Mouse (Mus musculus): ENCODE data around the gene Cyp2c39. TPM values are rescaled to one million over a fixed set of nuclear protein-coding genes. Genes with fewer than 3 reads are reported as not detected.
"Not testable (repeated sequence)": the region's sequence is repeated elsewhere in the genome, so short reads cannot be mapped to it uniquely, and the experiment has no call there.

Cyp2c39 gene
- polyA plus RNA-seq (2015; fragmentation: Nextera tagmentation; extraction: Ambion mirVana), result not detected in 2 replicates

DNA sequence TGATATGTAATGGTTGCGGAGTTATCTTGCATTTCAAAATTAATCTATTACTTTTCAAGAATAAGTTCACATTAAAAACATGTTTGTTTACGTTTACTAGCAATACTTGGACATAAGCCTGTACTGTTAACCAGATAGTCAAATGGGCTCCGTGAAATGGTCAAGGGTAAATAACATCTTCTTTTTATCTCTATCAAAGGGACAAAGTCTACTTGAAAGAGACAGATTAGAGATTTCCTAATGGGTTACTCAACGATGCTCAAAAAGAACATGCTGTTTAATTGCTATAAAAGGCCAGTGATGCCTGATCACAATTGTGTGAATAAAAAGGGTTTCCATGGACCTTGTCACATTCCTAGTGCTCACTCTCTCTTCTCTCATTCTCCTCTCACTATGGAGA, at the start of gene Cyp2c39:
Gene Cyp2c39, plus strand, starts transcription at position 329 of the 400 bp plus-strand sequence.
- Histone ChIP-seq H3K4me3 (replicated peaks) (no peak within 1 kb of the TSS), H3K27me3 (no peaks in the 10 kb centered on the region), H3K9ac (no peak within 1 kb of the TSS), H3K9me3 (replicated peaks) (peaks cover 3% of the 10 kb centered on the region; the same call in 1 of the 2 replicates), H3K27ac (no peak within 1 kb of the TSS), H3K4me1 (replicated peaks) (no peaks in the 10 kb centered on the region), H3K4me2 (no peak within 1 kb of the TSS), H3K36me3 (no peaks in the 10 kb centered on the region)
- ATAC-seq (ENCODE audit: low read depth) (no peak), DNase-seq (no peak)
- 57% methylated on average over 4 of the region's 4 CpGs for WGBS (ENCODE audit: insufficient replicate concordance)

DNA sequence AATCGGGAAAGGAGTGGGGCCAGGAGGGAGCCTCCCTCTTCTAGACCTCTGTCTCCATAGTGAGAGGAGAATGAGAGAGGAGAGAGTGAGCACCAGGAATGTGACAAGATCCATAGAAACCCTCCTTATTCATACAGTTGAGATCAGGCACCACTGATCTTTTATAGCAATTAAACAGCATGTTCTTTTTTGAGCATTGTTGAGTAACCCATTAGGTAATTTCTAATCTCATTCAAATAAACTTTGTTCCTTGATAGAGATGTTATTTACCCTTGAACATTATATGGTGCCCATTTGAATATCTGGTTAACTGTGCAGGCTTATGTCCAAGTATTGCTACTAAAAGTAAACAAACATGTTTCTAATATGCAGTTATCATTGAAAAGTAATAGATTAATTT, 47.7 kb upstream of the Cyp2c39 start, which contains the start of gene Cyp2c38:
Gene Cyp2c38, minus strand, starts transcription at position 135 of the 400 bp plus-strand sequence.
- Histone ChIP-seq H3K4me3 (replicated peaks) (no peak within 1 kb of the TSS), H3K9me3 (replicated peaks) (no peaks in the 10 kb centered on the region), H3K27ac (no peak within 1 kb of the TSS), H3K4me2 (no peak within 1 kb of the TSS), H3K36me3 (no peaks in the 10 kb centered on the region), H3K27me3 (no peaks in the 10 kb centered on the region), H3K4me1 (replicated peaks) (no peaks in the 10 kb centered on the region), H3K9ac (no peak within 1 kb of the TSS)
- DNase-seq (no peak), ATAC-seq (ENCODE audit: low read depth) (no peak)
- 63% methylated on average over 1 of the region's 1 CpGs for WGBS (ENCODE audit: insufficient replicate concordance)

DNA sequence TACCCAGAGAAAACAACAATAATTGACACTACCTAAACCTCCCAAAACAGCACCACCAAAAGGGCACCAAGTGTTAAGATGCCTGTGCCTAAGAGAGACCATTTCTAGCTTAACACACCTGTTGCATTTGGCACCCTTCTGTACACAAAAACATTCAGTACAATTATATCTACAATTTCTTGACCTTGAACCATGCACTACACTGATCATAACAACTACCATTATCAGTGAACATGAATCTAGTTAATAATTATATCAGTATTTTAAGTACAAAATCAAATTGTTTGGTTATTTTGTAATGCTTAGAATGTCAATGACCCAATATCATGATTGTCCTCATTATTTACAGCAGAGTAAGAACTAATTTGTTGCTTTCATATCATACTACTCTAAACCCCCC, 46.7 kb upstream of the Cyp2c39 start:
- H3K27ac ChIP-seq, result no peak overlapping the region
- ATAC-seq (ENCODE audit: low read depth) (no peak), DNase-seq (no peak)
- no peak overlapping the region for H3K4me3 ChIP-seq (replicated peaks)
- no peaks in the 10 kb centered on the region for H3K36me3 ChIP-seq
- no peak overlapping the region for H3K4me2 ChIP-seq
- no peaks in the 10 kb centered on the region for H3K9me3 ChIP-seq (replicated peaks)
- no peaks in the 10 kb centered on the region for H3K27me3 ChIP-seq
- no peak overlapping the region for H3K9ac ChIP-seq
- no peaks in the 10 kb centered on the region for H3K4me1 ChIP-seq (replicated peaks)

DNA sequence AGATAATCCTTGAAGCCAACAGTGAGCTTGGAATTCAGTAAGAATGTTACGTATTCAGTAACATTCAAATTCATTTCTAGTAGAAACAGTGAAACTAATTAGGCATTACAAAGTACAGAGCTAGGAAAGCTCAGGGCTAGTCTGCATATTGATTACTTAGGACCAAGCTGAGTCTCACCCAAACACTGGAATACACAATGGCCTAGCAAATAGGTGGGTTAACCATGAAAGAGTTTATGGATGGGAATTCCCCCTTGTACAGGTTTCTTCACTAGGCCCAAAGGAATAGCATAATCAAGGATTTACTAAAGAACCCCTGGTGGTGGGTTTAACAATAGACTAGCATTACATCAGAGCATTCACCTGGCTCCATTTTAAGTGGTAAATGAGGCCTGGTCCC, 26.7 kb upstream of the Cyp2c39 start:
- ATAC-seq (ENCODE audit: low read depth); H3K4me2 ChIP-seq; H3K36me3 ChIP-seq; H3K9me3 ChIP-seq (replicated peaks); DNase-seq; H3K27me3 ChIP-seq; H3K4me1 ChIP-seq (replicated peaks); H3K27ac ChIP-seq; H3K9ac ChIP-seq; H3K4me3 ChIP-seq (replicated peaks): not testable (repeated sequence)
- WGBS (ENCODE audit: insufficient replicate concordance), result 75% methylated on average over 1 of the region's 1 CpGs

DNA sequence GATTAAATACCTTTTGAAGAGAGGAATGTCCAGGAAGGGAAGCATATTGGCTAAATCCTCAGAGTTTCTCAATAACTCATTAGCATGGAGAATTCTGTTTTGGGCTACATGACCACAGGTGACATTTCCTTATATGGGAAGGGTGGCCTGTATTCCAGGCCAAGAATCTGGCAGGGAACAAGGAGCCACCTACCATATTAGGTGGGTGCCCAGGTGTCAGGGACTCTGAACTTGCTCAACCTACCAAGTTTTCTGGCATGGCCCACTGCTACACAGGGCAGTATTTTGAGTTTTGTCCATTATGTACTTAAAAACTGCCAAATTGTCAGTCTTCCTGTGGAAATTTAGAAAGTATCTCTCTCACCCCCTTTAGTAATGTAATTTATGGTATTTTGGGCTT, 4.3 kb upstream of the Cyp2c39 start:
- no peak overlapping the region for H3K9ac ChIP-seq
- no peak overlapping the region for H3K4me3 ChIP-seq (replicated peaks)
- H3K4me1 ChIP-seq (replicated peaks), result no peaks in the 10 kb centered on the region
- H3K27ac ChIP-seq, result no peak overlapping the region
- H3K4me2 ChIP-seq, result no peak overlapping the region
- peaks cover under 1% of the 10 kb centered on the region; the same call in 1 of the 2 replicates for H3K9me3 ChIP-seq (replicated peaks)
- no peak for DNase-seq
- H3K36me3 ChIP-seq, result no peaks in the 10 kb centered on the region
- H3K27me3 ChIP-seq, result no peaks in the 10 kb centered on the region
- ATAC-seq (ENCODE audit: low read depth), result no peak

DNA sequence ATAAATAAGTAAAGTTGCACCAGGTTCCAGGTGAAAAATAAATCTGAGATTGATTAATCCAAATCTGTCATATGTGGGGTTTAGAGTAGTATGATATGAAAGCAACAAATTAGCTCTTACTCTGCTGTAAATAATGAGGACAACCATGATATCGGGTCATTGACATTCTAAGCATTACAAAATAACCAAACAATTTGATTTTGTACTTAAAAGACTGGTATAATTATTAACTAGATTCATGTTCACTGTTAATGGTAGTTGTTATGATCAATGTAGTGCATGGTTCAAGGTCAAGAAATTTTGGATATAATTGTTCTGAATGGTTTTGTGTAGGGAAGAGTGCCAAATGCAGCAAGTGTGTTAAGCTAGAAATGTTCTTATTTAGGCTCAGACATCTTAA, 1.1 kb upstream of the Cyp2c39 start:
- 27% methylated on average over 1 of the region's 1 CpGs for WGBS (ENCODE audit: insufficient replicate concordance)
- Histone ChIP-seq H3K4me3 (replicated peaks) (no peak overlapping the region), H3K9me3 (replicated peaks) (peaks cover 3% of the 10 kb centered on the region; the same call in 1 of the 2 replicates), H3K27ac (no peak overlapping the region), H3K9ac (no peak overlapping the region), H3K4me2 (no peak overlapping the region), H3K4me1 (replicated peaks) (no peaks in the 10 kb centered on the region), H3K36me3 (no peaks in the 10 kb centered on the region), H3K27me3 (no peaks in the 10 kb centered on the region)
- DNase-seq (no peak), ATAC-seq (ENCODE audit: low read depth) (no peak)

Other genes with a start within 250 kb of the Cyp2c39 start
- not detected in 2 replicates for gene Cyp2c29, start 241.5 kb upstream of the Cyp2c39 start, polyA plus RNA-seq (2015; fragmentation: Nextera tagmentation; extraction: Ambion mirVana)
- gene Cyp2c38, start 47.8 kb upstream of the Cyp2c39 start, polyA plus RNA-seq (2015; fragmentation: Nextera tagmentation; extraction: Ambion mirVana), result not detected in 2 replicates
- 0.45 and 0.86 TPM in 2 replicates for gene Cyp2c67, start 138.2 kb downstream of the Cyp2c39 start, polyA plus RNA-seq (2015; fragmentation: Nextera tagmentation; extraction: Ambion mirVana)
- 79.3 and 101 TPM in 2 replicates for gene Cyp2c68, start 230.2 kb downstream of the Cyp2c39 start, polyA plus RNA-seq (2015; fragmentation: Nextera tagmentation; extraction: Ambion mirVana)

Measured in liver, embryonic 13.5 days (tissue).